Mouse (Mus musculus) thymus, postnatal 10 days (tissue): ENCODE measurements at regions not wholly inside any gene's neighbourhood (a gene's known extent, or its start where the extent isn't known, plus 50 kb on each side); places are given as distances from the start of the nearest gene placed in this dataset.

Source experiments
- DNase-seq, 2 experiments: peaks; one replicate each; pipeline ENCODE4 v3.0.0; 2021; ENCODE audit warnings: low spot score in 2 of 2

- DNase-seq, result no peak
Observed at GRCm38 (mm10) chr6:79619991-79620390, 197.7 kb upstream of the Gm20594 start.

- peak; percentile 9 to 30 for DNase-seq
Observed at GRCm38 (mm10) chr6:79631683-79632082, 186.0 kb upstream of the Gm20594 start.

GRCm38 (mm10) chr6:79651286-79651685 is 166.4 kb upstream of the Gm20594 start:
- no peak for DNase-seq
